In genomic region chr13:73938177-73938560, GRCm38 (mm10) we compare ENCODE assay signal across 8 mouse cellular contexts. TPM values are rescaled to one million over a fixed set of nuclear protein-coding genes. Genes with fewer than 3 reads are reported as not detected.
A peak's percentile ranks its signal among the peaks of the same experiment; 100 is the strongest.
DNase-seq lines count a peak whose midpoint lies in the region; ATAC-seq and TF ChIP-seq lines count a peak whose summit lies in the region.

No protein-coding gene starts in this region.

- intact Hi-C loops in left cerebral cortex, postnatal 14 days (cut with DNase I) = no loop called here

- peaks cover 40% of the 10 kb centered on the region for H3K36me3 ChIP-seq in C2C12 (ENCODE audit: control insufficient read depth, insufficient read depth)
- H3K36me3 ChIP-seq in embryonic facial prominence, embryonic 15.5 days = peaks cover 30% of the 10 kb centered on the region
- peaks cover 57% of the 10 kb centered on the region for H3K36me3 ChIP-seq in limb, embryonic 12.5 days
- peaks cover 27% of the 10 kb centered on the region for H3K36me3 ChIP-seq in neural tube, embryonic 14.5 days (ENCODE audit: control insufficient read depth, insufficient read depth, low read length)

- H3K9ac ChIP-seq in embryonic facial prominence, embryonic 15.5 days = peak overlapping the region; percentile 71
- H3K9ac ChIP-seq in limb, embryonic 12.5 days (replicated peaks) = peak overlapping the region; percentile 74
- peak overlapping the region; percentile 78 for H3K9ac ChIP-seq in neural tube, embryonic 14.5 days (replicated peaks; ENCODE audit: low read depth, low read length)

- H3ac ChIP-seq in C2C12 (ENCODE audit: control insufficient read depth, insufficient read length, low read depth) = peak overlapping the region; percentile 100

- no peaks in the 10 kb centered on the region for H3K9me3 ChIP-seq in embryonic facial prominence, embryonic 15.5 days (replicated peaks)
- H3K9me3 ChIP-seq in limb, embryonic 12.5 days = no peaks in the 10 kb centered on the region
- no peaks in the 10 kb centered on the region for H3K9me3 ChIP-seq in neural tube, embryonic 14.5 days (ENCODE audit: control insufficient read depth, low read length)

- 36% methylated on average over 13 of the region's 13 CpGs for WGBS in embryonic facial prominence, embryonic 15.5 days
- WGBS in limb, embryonic 12.5 days = 48% methylated on average over 13 of the region's 13 CpGs
- 41% methylated on average over 13 of the region's 13 CpGs for WGBS in neural tube, embryonic 14.5 days

- peaks cover 15% of the 10 kb centered on the region for H3K4me1 ChIP-seq in embryonic facial prominence, embryonic 15.5 days
- H3K4me1 ChIP-seq in limb, embryonic 12.5 days (replicated peaks) = peaks cover 15% of the 10 kb centered on the region
- H3K4me1 ChIP-seq in neural tube, embryonic 14.5 days (ENCODE audit: control insufficient read depth, insufficient read depth, low read length) = peaks cover 14% of the 10 kb centered on the region

- peak overlapping the region; percentile 79 for H3K4me3 ChIP-seq in C2C12 (ENCODE audit: insufficient read depth, poor library complexity, severe bottlenecking)
- H3K4me3 ChIP-seq in embryonic facial prominence, embryonic 15.5 days (replicated peaks) = peak overlapping the region; percentile 88
- peak overlapping the region; percentile 77 for H3K4me3 ChIP-seq in limb, embryonic 12.5 days (replicated peaks)
- peak overlapping the region; percentile 72 for H3K4me3 ChIP-seq in neural tube, embryonic 14.5 days (ENCODE audit: low read depth, low read length)

- peaks cover 32% of the 10 kb centered on the region for H3K79me2 ChIP-seq in C2C12 (ENCODE audit: control insufficient read depth, insufficient read depth)

- ATAC-seq in frontal cortex, adult (ENCODE audit: low TSS enrichment) = peak; percentile 55
- ATAC-seq in embryonic facial prominence, embryonic 15.5 days (ENCODE audit: insufficient number of reproducible peaks, low FRiP score, low TSS enrichment, low read depth) = 0 out of 2 replicates have a peak, but pooled peaks have one; percentile 6
- ATAC-seq in limb, embryonic 12.5 days (ENCODE audit: insufficient number of reproducible peaks, insufficient read depth, low FRiP score, low TSS enrichment, low read depth) = no peak
- ATAC-seq in neural tube, embryonic 14.5 days (ENCODE audit: low read depth) = peak; percentile 50

- H3K4me2 ChIP-seq in embryonic facial prominence, embryonic 15.5 days (replicated peaks) = peak overlapping the region; percentile 81
- peak overlapping the region; percentile 79 for H3K4me2 ChIP-seq in limb, embryonic 12.5 days
- H3K4me2 ChIP-seq in neural tube, embryonic 14.5 days (ENCODE audit: low read depth, low read length) = peak overlapping the region; percentile 84

- H3K79me3 ChIP-seq in C2C12 (ENCODE audit: low read depth) = peaks cover 11% of the 10 kb centered on the region

- no peaks in the 10 kb centered on the region for H3K27me3 ChIP-seq in C2C12 (ENCODE audit: control insufficient read depth, insufficient read depth, insufficient read length)
- H3K27me3 ChIP-seq in embryonic facial prominence, embryonic 15.5 days = no peaks in the 10 kb centered on the region
- H3K27me3 ChIP-seq in limb, embryonic 12.5 days = no peaks in the 10 kb centered on the region
- H3K27me3 ChIP-seq in neural tube, embryonic 14.5 days (ENCODE audit: control insufficient read depth, insufficient read depth, low read length) = no peaks in the 10 kb centered on the region

- DNase-seq in frontal cortex, postnatal 10 days (ENCODE audit: low spot score in 2 of 2) = no peak
- no peak for DNase-seq in layer of hippocampus, adult 9-11 months
- DNase-seq in left cerebral cortex, postnatal 14 days (ENCODE audit: low spot score in 2 of 2) = no peak

- TF ChIP-seq CTCF in C2C12 (IDR thresholded peaks at IDR 0.05; ENCODE audit: control insufficient read depth, insufficient read depth, insufficient read length) = no peak

- H3K27ac ChIP-seq in embryonic facial prominence, embryonic 15.5 days (replicated peaks) = peak overlapping the region; percentile 90
- H3K27ac ChIP-seq in limb, embryonic 12.5 days = peak overlapping the region; percentile 89; the same call in 1 of the 2 replicates
- peak overlapping the region; percentile 82 for H3K27ac ChIP-seq in neural tube, embryonic 14.5 days (ENCODE audit: low read depth, low read length)

TF ChIP-seq in C2C12, 6 proteins besides CTCF, POLR2A, EP300 and RAD21:
- TF ChIP-seq CEBPB (IDR thresholded peaks at IDR 0.05; ENCODE audit: low read depth) (no peak), MAX (IDR thresholded peaks at IDR 0.05) (no peak), FOSL1 (IDR thresholded peaks at IDR 0.05; ENCODE audit: insufficient read depth, low read length, poor library complexity, severe bottlenecking) (no peak), MYOD1 (IDR thresholded peaks at IDR 0.05; ENCODE audit: control insufficient read depth, insufficient read length, low read depth) (no peak), MYOG (IDR thresholded peaks at IDR 0.05; ENCODE audit: control insufficient read depth, extremely low read depth, insufficient read length) (no peak), USF1 (IDR thresholded peaks at IDR 0.05; ENCODE audit: low read depth) (no peak)

RNA-seq across cellular contexts. Expression of gene Brd9, which starts 0.6 kb away (rescaled TPM):
- polyA plus RNA-seq in C2C12 (2012; fragmentation: generic; extraction: Trizol) = 22.7 TPM
- polyA plus RNA-seq in embryonic facial prominence, embryonic 15.5 days (2015; fragmentation: Nextera tagmentation; extraction: Ambion mirVana) = 48.2 and 53.4 TPM in 2 replicates
- polyA plus RNA-seq in limb, embryonic 12.5 days (2016; fragmentation: Nextera tagmentation; extraction: Ambion mirVana) = 59.7 and 66.7 TPM in 2 replicates
- polyA plus RNA-seq in neural tube, embryonic 14.5 days (2014; fragmentation: Nextera tagmentation; extraction: Ambion mirVana) = 85.7 and 89.5 TPM in 2 replicates
- 10 to 100 TPM; 80.4 to 83.4 TPM for total RNA-seq in left cerebral cortex, postnatal 14 days (2021)

RNA-seq across cellular contexts. Expression of gene Trip13, which starts 0.6 kb away (rescaled TPM):
- 17.5 TPM for polyA plus RNA-seq in C2C12 (2012; fragmentation: generic; extraction: Trizol)
- polyA plus RNA-seq in embryonic facial prominence, embryonic 15.5 days (2015; fragmentation: Nextera tagmentation; extraction: Ambion mirVana) = 26.2 and 28.2 TPM in 2 replicates
- 49.5 and 57.6 TPM in 2 replicates for polyA plus RNA-seq in limb, embryonic 12.5 days (2016; fragmentation: Nextera tagmentation; extraction: Ambion mirVana)
- polyA plus RNA-seq in neural tube, embryonic 14.5 days (2014; fragmentation: Nextera tagmentation; extraction: Ambion mirVana) = 7.8 and 8.7 TPM in 2 replicates
- 1 to 10 TPM in 1 of 2 experiments, under 1 TPM in 1; 0.61 to 1.3 TPM for total RNA-seq in left cerebral cortex, postnatal 14 days (2021)

RNA-seq across cellular contexts. Expression of gene Zdhhc11, which starts 25.5 kb away (rescaled TPM):
- not detected for polyA plus RNA-seq in C2C12 (2012; fragmentation: generic; extraction: Trizol)
- polyA plus RNA-seq in embryonic facial prominence, embryonic 15.5 days (2015; fragmentation: Nextera tagmentation; extraction: Ambion mirVana) = not detected in 2 replicates
- polyA plus RNA-seq in limb, embryonic 12.5 days (2016; fragmentation: Nextera tagmentation; extraction: Ambion mirVana) = not detected in 2 replicates
- polyA plus RNA-seq in neural tube, embryonic 14.5 days (2014; fragmentation: Nextera tagmentation; extraction: Ambion mirVana) = not detected in 2 replicates
- not detected for total RNA-seq in left cerebral cortex, postnatal 14 days (2021)
